Mouse (Mus musculus) B cell, adult 62 days (primary cell): Measurements from ENCODE around the gene Efhd1. TPM values are rescaled to one million over a fixed set of nuclear protein-coding genes. Genes with fewer than 3 reads are reported as not detected.

Source experiments
- total RNA-seq: library from RNA; stranded (reverse); gene quantifications from 4 replicates; pipeline ENCODE4 v1.2.4, GENCODE M21; 2023

Efhd1 gene
- total RNA-seq, result 0.46 TPM in 1 of 4 replicates, not detected in the others

DNA sequence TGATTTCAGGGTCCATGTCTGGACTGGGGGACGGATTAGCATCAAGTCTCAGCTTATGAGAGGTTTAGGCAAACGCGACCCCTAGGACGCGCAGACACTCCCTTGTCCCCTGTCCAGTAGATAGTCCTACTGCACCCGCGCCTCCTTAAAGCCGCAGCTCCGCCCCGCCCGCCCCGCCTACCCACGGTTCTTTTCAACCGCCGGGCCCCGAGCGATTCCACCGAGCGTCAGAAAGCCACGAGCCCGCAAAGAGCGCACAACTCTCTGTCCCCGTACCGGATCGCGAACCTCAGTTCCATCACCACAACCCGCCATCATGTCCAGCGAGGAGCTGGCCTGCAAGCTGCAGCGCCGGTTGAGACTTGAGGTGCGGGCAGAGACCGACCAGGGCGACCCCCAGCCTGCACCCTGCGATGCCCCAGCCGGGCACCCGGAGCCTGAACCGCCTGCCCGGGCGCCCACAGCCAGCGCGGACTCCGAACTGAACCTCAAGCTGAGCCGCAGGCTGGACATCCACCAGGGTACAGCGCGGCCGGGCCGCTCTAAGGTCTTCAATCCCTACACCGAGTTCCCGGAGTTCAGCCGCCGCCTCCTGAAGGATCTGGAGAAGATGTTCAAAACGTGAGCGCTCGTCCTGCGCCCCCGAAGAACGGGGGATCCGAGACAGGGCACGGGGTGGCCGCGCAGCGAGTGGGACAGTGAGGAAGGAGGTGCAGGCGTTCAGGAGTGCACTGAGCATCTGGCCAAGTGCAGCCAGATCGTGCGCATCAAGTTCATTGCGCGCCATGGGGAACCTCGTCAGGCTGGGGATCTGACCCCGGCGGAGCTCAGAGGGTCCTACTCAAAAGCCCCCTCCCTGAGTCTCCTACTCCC lies at the start of gene Efhd1:
TSS of gene Efhd1 (plus strand) at position 230 of the 873 bp plus-strand sequence.

GRCm38 (mm10) chr1:87326742-87327163 lies 62.6 kb downstream of the Efhd1 start, which contains the start of gene Gigyf2:
Gene Gigyf2, plus strand, starts transcription at chr1:87326998.

Other genes starting within 250 kb of the Efhd1 start
- gene Alppl2, start 174.4 kb upstream of the Efhd1 start, total RNA-seq, result not detected in 4 replicates
- gene Alpi, start 162.8 kb upstream of the Efhd1 start, total RNA-seq, result not detected in 4 replicates
- not detected in 4 replicates for gene Akp3, start 139.4 kb upstream of the Efhd1 start, total RNA-seq
- gene Ecel1, start 107.8 kb upstream of the Efhd1 start, total RNA-seq, result 0.40 TPM in 1 of 4 replicates, not detected in the others
- gene Prss56, start 81.0 kb upstream of the Efhd1 start, total RNA-seq, result not detected in 4 replicates
- not detected in 4 replicates for gene Chrnd, start 73.8 kb upstream of the Efhd1 start, total RNA-seq
- not detected in 4 replicates for gene Chrng, start 59.7 kb upstream of the Efhd1 start, total RNA-seq
- gene Eif4e2, start 50.4 kb upstream of the Efhd1 start, total RNA-seq, result 112 to 124 TPM (median 117 TPM) in 4 replicates
- gene Gigyf2, start 62.6 kb downstream of the Efhd1 start, total RNA-seq, result 112 to 143 TPM (median 127 TPM) in 4 replicates
- not detected in 4 replicates for gene Kcnj13, start 130.4 kb downstream of the Efhd1 start, total RNA-seq
- not detected in 4 replicates for gene Snorc, start 205.9 kb downstream of the Efhd1 start, total RNA-seq
- not detected in 4 replicates for gene Neu2, start 245.5 kb downstream of the Efhd1 start, total RNA-seq